Mouse (Mus musculus): ENCODE measurements at regions not wholly inside any gene's neighbourhood (a gene's known extent, or its start where the extent isn't known, plus 50 kb on each side); places are given as distances from the start of the nearest gene placed in this dataset.

GRCm38 (mm10) chr7:73317574-73317973 lies 57.7 kb upstream of the Rgma start:
- TF ChIP-seq CTCF (IDR thresholded peaks at IDR 0.05) (no peak), EP300 (IDR thresholded peaks at IDR 0.05) (no peak)
